Mouse (Mus musculus): ENCODE results near the gene Vps13a.
"Not testable (repeated sequence)": the region's sequence is repeated elsewhere in the genome, so short reads cannot be mapped to it uniquely, and the experiment has no call there.

Gene Vps13a

GRCm38 (mm10) chr19:16757439-16757838, 23.3 kb downstream of the Vps13a start:
- DNase-seq (ENCODE audit: low spot score) = not testable (repeated sequence)

GRCm38 (mm10) chr19:16755854-16756253, 24.9 kb downstream of the Vps13a start:
- no peak for DNase-seq (ENCODE audit: low spot score)

- DNase-seq (ENCODE audit: low spot score) = no peak
Measured at GRCm38 (mm10) chr19:16755226-16755625, 25.5 kb downstream of the Vps13a start.

GRCm38 (mm10) chr19:16753151-16753550, 27.6 kb downstream of the Vps13a start:
- DNase-seq (ENCODE audit: low spot score) = no peak

GRCm38 (mm10) chr19:16736854-16737253, 43.9 kb downstream of the Vps13a start:
- no peak for DNase-seq (ENCODE audit: low spot score)

GRCm38 (mm10) chr19:16728729-16729128, 52.0 kb downstream of the Vps13a start:
- DNase-seq (ENCODE audit: low spot score) = no peak

- DNase-seq (ENCODE audit: low spot score) = no peak
Measured at GRCm38 (mm10) chr19:16715249-16715648, 65.5 kb downstream of the Vps13a start.

GRCm38 (mm10) chr19:16701790-16702189, 78.9 kb downstream of the Vps13a start:
- DNase-seq (ENCODE audit: low spot score) = no peak

- no peak for DNase-seq (ENCODE audit: low spot score)
Measured at GRCm38 (mm10) chr19:16684922-16685321, 95.8 kb downstream of the Vps13a start.

- DNase-seq (ENCODE audit: low spot score) = no peak
Measured at GRCm38 (mm10) chr19:16684210-16684609, 96.5 kb downstream of the Vps13a start.

- DNase-seq (ENCODE audit: low spot score) = no peak
Measured at GRCm38 (mm10) chr19:16625610-16626395, 154.9 kb downstream of the Vps13a start.

GRCm38 (mm10) chr19:16624994-16625393, 155.7 kb downstream of the Vps13a start:
- DNase-seq (ENCODE audit: low spot score) = no peak

- no peak for DNase-seq (ENCODE audit: low spot score)
Measured at GRCm38 (mm10) chr19:16623154-16623553, 157.6 kb downstream of the Vps13a start.

- no peak for DNase-seq (ENCODE audit: low spot score)
Measured at GRCm38 (mm10) chr19:16607634-16608033, 173.1 kb downstream of the Vps13a start.

GRCm38 (mm10) chr19:16602026-16602425, 178.7 kb downstream of the Vps13a start:
- no peak for DNase-seq (ENCODE audit: low spot score)

GRCm38 (mm10) chr19:16599298-16599970, 181.3 kb downstream of the Vps13a start:
- peak; percentile 25 for DNase-seq (ENCODE audit: low spot score)

- no peak for DNase-seq (ENCODE audit: low spot score)
Measured at GRCm38 (mm10) chr19:16598653-16599297, 182.0 kb downstream of the Vps13a start.

GRCm38 (mm10) chr19:16597216-16597615, 183.5 kb downstream of the Vps13a start:
- DNase-seq (ENCODE audit: low spot score) = no peak

GRCm38 (mm10) chr19:16593975-16594317, 186.8 kb downstream of the Vps13a start:
- no peak for DNase-seq (ENCODE audit: low spot score)

- DNase-seq (ENCODE audit: low spot score) = no peak
Measured at GRCm38 (mm10) chr19:16593256-16593974, 187.3 kb downstream of the Vps13a start.

- DNase-seq (ENCODE audit: low spot score) = peak; percentile 6
Measured at GRCm38 (mm10) chr19:16585379-16585778, 195.4 kb downstream of the Vps13a start.

- no peak for DNase-seq (ENCODE audit: low spot score)
Measured at GRCm38 (mm10) chr19:16584546-16584945, 196.2 kb downstream of the Vps13a start.

Data from T-cell, adult 2 months (primary cell).